Mouse (Mus musculus) hindbrain, embryonic 12.5 days (tissue): ENCODE data around the gene Odf3. TPM values are rescaled to one million over a fixed set of nuclear protein-coding genes. Genes with fewer than 3 reads are reported as not detected.

Experiments used
- ATAC-seq: fragments of 200-750 bp; cut with Nextera tagmentation; 2 replicates; pipeline ENCODE4 v1.8.0; 2017; ENCODE audit warnings: moderate TSS enrichment; ENCODE audit not compliant: low FRiP score
- H3K27ac ChIP-seq: fragments of 300-500 bp; sonication (generic); 2 replicates; pipeline ENCODE4 v1.5.1; 2016; ENCODE audit warnings: mild to moderate bottlenecking
- H3K27me3 ChIP-seq: fragments of 300-500 bp; sonication (generic); 2 replicates; pipeline ENCODE4 v1.6.1; 2016; ENCODE audit warnings: mild to moderate bottlenecking
- H3K36me3 ChIP-seq: fragments of 300-500 bp; sonication (generic); 2 replicates; pipeline ENCODE4 v1.6.1; 2016; ENCODE audit warnings: mild to moderate bottlenecking
- H3K4me1 ChIP-seq: fragments of 300-500 bp; sonication (generic); 2 replicates; pipeline ENCODE4 v1.6.1; 2016
- H3K4me2 ChIP-seq: fragments of 300-500 bp; sonication (generic); replicated peaks from 2 replicates; pipeline ENCODE4 v1.6.1; 2016; ENCODE audit warnings: mild to moderate bottlenecking
- H3K4me3 ChIP-seq: fragments of 300-500 bp; sonication (generic); 2 replicates; pipeline ENCODE4 v1.5.1; 2016; ENCODE audit warnings: mild to moderate bottlenecking
- H3K9ac ChIP-seq: fragments of 300-500 bp; sonication (generic); 2 replicates; pipeline ENCODE4 v1.6.1; 2016; ENCODE audit warnings: mild to moderate bottlenecking, moderate library complexity
- H3K9me3 ChIP-seq: fragments of 300-500 bp; sonication (generic); replicated peaks from 2 replicates; pipeline ENCODE4 v1.6.1; 2016; ENCODE audit warnings: mild to moderate bottlenecking
- WGBS: fragments of 180-500 bp; shearing (Covaris S2); methylation state at CpG from one replicate; pipeline ENCODE4 v1.1.7; 2016; 5-methylcytosine and 5-hydroxymethylcytosine counted together
- polyA plus RNA-seq: library from polyadenylated mRNA; unstranded; fragments of >200 nt; fragmentation: Nextera tagmentation; extraction: Ambion mirVana; gene quantifications from 2 replicates; pipeline ENCODE4 v1.2.1, GENCODE M21; 2016

Odf3 gene
- polyA plus RNA-seq, 1 experiment from 2014 or later, result not detected

DNA sequence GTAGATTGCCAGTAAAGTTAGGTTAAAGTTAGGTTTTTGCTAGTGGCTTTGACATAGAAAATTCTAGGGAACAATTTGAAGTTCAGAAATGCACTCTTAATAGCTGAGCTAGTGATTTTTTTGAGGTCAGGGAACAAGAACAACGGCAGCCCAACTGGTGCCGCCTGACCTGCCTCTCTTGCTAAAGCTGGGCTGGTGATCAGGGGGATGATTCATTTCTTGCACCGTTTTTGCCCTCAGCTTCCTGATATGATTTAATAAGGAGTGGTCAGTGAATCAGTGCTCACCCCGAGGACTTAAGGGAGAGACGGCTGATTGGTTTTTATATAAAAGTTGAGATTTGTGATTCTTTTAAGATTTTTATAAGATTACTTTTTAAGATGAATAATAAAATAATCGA, 16.2 kb upstream of the Odf3 start:
- WGBS, result 76% methylated on average over 6 of the region's 6 CpGs
- no peaks in the 10 kb centered on the region; the same call in 1 of the 2 replicates for H3K27me3 ChIP-seq
- no peaks in the 10 kb centered on the region for H3K36me3 ChIP-seq
- no peak overlapping the region for H3K4me3 ChIP-seq
- H3K9ac ChIP-seq, result no peak overlapping the region
- no peak for ATAC-seq
- H3K9me3 ChIP-seq, result no peaks in the 10 kb centered on the region
- H3K27ac ChIP-seq, result no peak overlapping the region
- no peaks in the 10 kb centered on the region for H3K4me1 ChIP-seq
- H3K4me2 ChIP-seq, result no peak overlapping the region

DNA sequence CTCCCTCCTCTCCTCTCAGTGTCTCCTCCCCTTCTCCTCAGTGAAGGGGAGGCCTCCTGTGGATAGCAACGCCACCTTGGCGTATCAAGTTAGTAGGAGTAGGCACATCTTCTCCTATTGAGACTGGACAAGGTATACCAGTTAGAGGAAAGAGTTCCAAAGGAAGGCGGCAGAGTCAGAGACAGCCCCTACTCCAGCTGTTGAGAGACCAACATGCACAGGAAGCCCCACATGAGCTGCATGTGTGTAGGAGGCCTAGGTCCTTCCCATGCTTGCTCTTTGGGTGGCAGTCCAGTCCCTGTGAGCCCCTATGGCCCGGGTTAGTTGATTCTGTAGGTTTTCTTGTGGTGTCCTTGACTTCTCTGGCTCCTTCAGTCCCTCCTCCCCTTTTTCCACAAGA, 14.3 kb upstream of the Odf3 start:
- ATAC-seq, result no peak
- Histone ChIP-seq H3K9ac (no peak overlapping the region), H3K27me3 (no peaks in the 10 kb centered on the region; the same call in 1 of the 2 replicates), H3K9me3 (no peaks in the 10 kb centered on the region), H3K4me2 (no peak overlapping the region), H3K27ac (no peak overlapping the region), H3K4me1 (no peaks in the 10 kb centered on the region), H3K4me3 (no peak overlapping the region), H3K36me3 (no peaks in the 10 kb centered on the region)
- WGBS, result 84% methylated on average over 4 of the region's 4 CpGs

DNA sequence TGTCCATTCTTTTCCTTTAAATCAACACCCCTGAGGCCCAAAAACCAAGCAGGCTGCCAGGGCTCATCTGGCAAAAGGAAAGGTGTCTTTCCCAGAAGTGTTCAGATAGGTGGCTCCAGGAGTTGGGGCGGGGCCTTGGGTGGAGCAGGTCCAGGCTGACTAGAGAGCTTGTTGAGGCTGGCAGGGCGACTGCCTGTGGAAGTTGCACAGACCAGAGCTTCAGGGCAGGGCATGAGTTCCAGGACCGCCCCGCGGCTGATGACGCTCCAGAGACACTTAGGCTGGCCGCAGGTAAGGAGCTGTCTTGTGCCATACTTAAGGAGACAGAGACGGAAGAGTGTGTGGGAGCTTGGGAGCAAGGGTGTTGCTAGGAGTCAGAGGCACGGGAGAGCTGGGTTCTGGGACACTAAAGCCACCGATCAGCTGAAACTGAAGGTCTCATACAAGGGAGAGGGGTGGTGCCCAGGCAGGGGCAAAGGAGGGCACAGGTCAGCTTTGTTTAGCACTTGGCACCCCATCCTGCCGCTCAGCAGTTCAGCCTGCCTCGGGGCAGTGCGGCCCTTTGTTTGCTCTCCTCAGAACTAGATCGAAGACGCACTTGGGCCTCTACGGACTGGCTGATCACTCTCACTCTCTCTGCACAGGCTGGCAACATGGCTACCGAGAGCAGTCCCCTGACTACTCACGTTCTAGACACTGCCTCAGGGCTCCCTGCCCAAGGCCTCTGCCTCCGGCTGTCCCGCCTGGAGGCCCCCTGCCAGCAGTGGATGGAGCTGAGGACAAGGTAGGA, 12.4 kb upstream of the Odf3 start, which contains the start of gene Urah:
TSS of gene Urah (plus strand) at position 51 of the 790 bp plus-strand sequence.
- Histone ChIP-seq H3K9me3 (no peaks in the 10 kb centered on the region), H3K27me3 (no peaks in the 10 kb centered on the region; the same call in 1 of the 2 replicates), H3K4me2 (no peak within 1 kb of the TSS), H3K27ac (no peak within 1 kb of the TSS), H3K4me3 (no peak within 1 kb of the TSS), H3K36me3 (no peaks in the 10 kb centered on the region), H3K9ac (no peak within 1 kb of the TSS), H3K4me1 (no peaks in the 10 kb centered on the region)
- 49% methylated on average over 20 of the region's 20 CpGs for WGBS
- no peak for ATAC-seq

DNA sequence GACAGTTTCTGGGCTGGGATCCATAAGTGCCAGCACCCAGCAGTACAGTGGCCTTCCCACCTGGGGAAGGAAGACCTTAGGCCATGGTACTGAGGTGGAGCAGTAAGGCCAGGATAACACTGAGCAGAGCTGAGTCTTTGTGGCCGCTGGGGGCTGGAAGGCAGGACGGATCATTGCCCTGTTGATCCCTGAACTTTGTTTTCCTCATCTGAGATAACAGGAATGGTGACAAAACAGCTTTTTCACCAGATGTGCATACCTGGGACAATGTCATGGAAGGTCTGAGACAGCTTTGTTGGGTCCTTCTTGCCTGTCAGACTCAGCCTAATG, 11.9 kb upstream of the Odf3 start:
- Histone ChIP-seq H3K9me3 (no peaks in the 10 kb centered on the region), H3K4me3 (no peak overlapping the region), H3K4me1 (no peaks in the 10 kb centered on the region), H3K27ac (no peak overlapping the region), H3K36me3 (no peaks in the 10 kb centered on the region), H3K9ac (no peak overlapping the region), H3K4me2 (no peak overlapping the region), H3K27me3 (no peaks in the 10 kb centered on the region; the same call in 1 of the 2 replicates)
- no peak for ATAC-seq
- WGBS, result 81% methylated on average over 2 of the region's 2 CpGs

DNA sequence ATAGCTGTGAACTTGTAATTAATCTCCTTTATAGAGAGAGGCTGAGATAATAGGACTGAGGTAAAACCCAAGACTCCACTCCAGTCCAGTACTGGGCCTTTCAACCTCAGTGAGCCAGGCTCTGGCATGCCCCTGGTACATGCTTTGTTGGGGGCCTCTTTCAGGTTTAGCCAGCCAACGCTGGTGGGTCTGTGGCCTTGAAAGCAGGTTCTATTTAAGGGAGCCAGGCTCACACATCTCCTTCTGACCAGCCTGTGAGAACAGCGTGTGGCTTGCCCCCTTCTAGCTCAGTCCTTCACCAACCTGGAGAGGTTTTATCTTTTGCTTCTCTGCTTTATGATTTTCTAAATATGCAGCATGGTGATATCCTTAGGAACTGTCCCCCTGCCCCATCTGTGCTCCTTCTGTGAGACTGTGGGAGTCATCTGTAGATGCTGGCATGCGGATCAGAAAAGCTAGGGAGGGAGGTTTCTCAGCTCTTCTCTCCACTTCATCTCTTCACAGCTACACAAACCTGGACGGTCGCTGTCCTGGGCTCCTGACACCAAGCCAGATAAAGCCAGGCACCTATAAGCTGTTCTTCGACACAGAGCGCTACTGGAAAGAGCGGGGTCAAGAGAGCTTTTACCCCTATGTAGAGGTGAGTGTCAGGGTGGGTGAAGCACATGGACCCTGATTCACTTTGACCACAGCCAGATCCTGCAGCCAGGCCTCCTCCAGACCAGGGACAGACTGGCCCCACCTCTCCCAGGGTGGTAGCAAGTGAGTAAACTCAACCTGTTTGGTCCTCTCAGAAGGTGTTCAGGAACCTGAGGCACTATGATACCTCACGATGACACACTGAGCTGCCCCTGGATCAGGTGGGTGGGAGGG, 11.1 kb upstream of the Odf3 start:
- Histone ChIP-seq H3K9ac (no peak overlapping the region), H3K36me3 (no peaks in the 10 kb centered on the region)

DNA sequence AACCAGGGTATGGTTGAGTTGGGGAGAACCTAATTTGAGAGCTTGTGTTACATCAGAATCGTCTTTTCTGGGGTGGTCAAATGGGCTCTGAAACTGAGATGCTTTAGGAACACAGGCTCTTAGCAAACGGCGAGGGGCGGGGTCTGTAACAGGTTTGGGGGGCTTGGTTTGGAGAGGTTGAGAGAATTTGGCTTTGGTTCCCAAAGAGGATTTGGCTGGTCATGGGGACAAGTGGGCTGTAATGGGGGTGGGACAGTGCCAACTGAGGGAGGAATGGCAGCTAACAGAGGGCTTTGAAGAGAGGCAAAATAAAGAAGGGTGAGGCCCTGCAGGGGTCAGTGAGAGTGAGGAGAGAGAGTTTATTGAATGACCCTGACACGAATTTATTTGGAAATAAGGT, 8.0 kb upstream of the Odf3 start:
- Histone ChIP-seq H3K27me3 (peaks cover 9% of the 10 kb centered on the region), H3K4me1 (no peaks in the 10 kb centered on the region), H3K9ac (no peak overlapping the region), H3K9me3 (no peaks in the 10 kb centered on the region), H3K4me3 (no peak overlapping the region), H3K4me2 (no peak overlapping the region), H3K36me3 (no peaks in the 10 kb centered on the region), H3K27ac (no peak overlapping the region)
- WGBS, result 65% methylated on average over 5 of the region's 5 CpGs
- no peak for ATAC-seq

More for the DNA sequence above, 11.1 kb upstream of the Odf3 start:
- H3K4me1 ChIP-seq, result no peaks in the 10 kb centered on the region
- no peaks in the 10 kb centered on the region for H3K9me3 ChIP-seq
- H3K4me2 ChIP-seq, result no peak overlapping the region
- no peak for ATAC-seq
- no peak overlapping the region for H3K27ac ChIP-seq
- H3K27me3 ChIP-seq, result peaks cover 4% of the 10 kb centered on the region
- no peak overlapping the region for H3K4me3 ChIP-seq
- WGBS, result 87% methylated on average over 9 of the region's 9 CpGs

- no peak overlapping the region for H3K27ac ChIP-seq
These were observed 6.6 kb upstream of the Odf3 start for GRCm38 (mm10) chr7:140840750-140841735.

DNA sequence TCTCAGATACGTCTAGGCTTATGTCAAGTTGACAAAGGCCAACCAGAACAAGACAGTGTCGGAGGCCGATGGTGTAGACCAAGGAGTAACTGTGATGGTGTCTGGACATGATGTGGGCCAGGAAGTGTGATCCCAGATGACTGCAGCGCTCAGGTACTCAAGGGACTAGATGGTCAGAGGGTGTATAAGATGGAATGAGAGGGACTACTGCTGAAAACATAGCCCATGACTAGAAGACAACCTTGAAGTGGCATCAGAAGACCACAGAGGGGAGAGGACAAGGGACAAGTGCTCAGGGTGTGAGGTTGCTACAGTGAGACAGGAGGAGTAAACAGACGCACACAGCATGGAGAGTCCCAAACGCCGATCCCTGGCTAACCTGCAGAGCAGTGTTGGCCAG, 3.8 kb upstream of the Odf3 start:
- H3K27ac ChIP-seq, result no peak overlapping the region
- ATAC-seq, result no peak
- no peaks in the 10 kb centered on the region for H3K36me3 ChIP-seq
- no peak overlapping the region for H3K4me2 ChIP-seq
- 78% methylated on average over 7 of the region's 7 CpGs for WGBS
- H3K9me3 ChIP-seq, result no peaks in the 10 kb centered on the region
- H3K27me3 ChIP-seq, result peaks cover 19% of the 10 kb centered on the region
- no peak overlapping the region for H3K4me3 ChIP-seq
- H3K9ac ChIP-seq, result no peak overlapping the region
- no peaks in the 10 kb centered on the region for H3K4me1 ChIP-seq

More at GRCm38 (mm10) chr7:140840750-140841735, 6.6 kb upstream of the Odf3 start:
- ATAC-seq, result no peak
- no peaks in the 10 kb centered on the region for H3K9me3 ChIP-seq
- no peaks in the 10 kb centered on the region for H3K4me1 ChIP-seq
- H3K36me3 ChIP-seq, result no peaks in the 10 kb centered on the region
- no peak overlapping the region for H3K9ac ChIP-seq
- peaks cover 15% of the 10 kb centered on the region for H3K27me3 ChIP-seq
- 48% methylated on average over 18 of the region's 19 CpGs for WGBS
- H3K4me2 ChIP-seq, result no peak overlapping the region
- no peak overlapping the region for H3K4me3 ChIP-seq

DNA sequence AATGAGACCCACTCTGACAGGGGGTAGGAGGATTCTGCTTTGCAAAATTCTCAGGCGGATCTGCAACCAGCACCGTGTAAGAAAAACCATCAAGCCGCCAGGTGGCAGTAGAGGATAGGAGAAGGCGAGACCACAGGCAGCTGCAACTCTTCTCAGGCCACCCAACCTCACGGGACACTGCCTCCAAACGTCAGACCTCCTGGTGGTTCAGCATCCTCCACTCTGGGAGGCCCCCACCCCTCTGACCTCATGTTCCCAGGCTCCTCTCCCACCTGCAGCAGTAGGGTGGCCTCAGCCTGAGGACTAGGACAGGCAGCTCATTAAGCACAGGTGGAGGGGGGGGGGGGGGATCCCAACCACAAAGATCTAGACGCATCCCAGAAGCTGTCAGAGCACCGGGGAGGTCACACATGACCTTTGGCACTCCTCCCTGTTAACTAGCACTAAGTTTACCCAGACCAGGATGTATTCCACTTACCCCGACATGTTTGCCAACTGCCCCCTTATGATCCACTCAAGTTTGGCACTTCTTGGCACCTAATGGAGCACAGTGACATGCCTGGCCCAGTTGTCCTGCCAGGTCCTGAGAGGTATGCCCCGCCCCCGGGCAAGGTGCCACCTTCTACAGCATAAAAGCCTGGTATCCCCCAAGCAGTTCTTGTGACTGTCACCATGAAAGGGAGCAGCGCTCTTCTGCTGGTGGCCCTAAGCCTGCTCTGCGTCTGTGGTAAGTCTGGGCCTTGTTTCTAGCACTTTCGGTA, 2.5 kb upstream of the Odf3 start, which contains the start of gene Scgb1c1:
TSS of gene Scgb1c1 (plus strand) at position 643 of the 761 bp plus-strand sequence.
- Histone ChIP-seq H3K27ac (no peak within 1 kb of the TSS), H3K27me3 (peaks cover 19% of the 10 kb centered on the region), H3K9me3 (no peaks in the 10 kb centered on the region), H3K4me3 (no peak within 1 kb of the TSS), H3K4me1 (no peaks in the 10 kb centered on the region), H3K4me2 (no peak within 1 kb of the TSS), H3K36me3 (no peaks in the 10 kb centered on the region), H3K9ac (no peak within 1 kb of the TSS)
- peak; percentile 74 for ATAC-seq
- 28% methylated on average over 14 of the region's 14 CpGs for WGBS

- 63% methylated on average over 4 of the region's 4 CpGs for WGBS
- Histone ChIP-seq H3K4me1 (no peaks in the 10 kb centered on the region), H3K27me3 (peaks cover 19% of the 10 kb centered on the region), H3K4me3 (no peak overlapping the region), H3K4me2 (no peak overlapping the region), H3K36me3 (no peaks in the 10 kb centered on the region), H3K9ac (no peak overlapping the region), H3K27ac (no peak overlapping the region), H3K9me3 (no peaks in the 10 kb centered on the region)
- ATAC-seq, result no peak
These were observed 1.9 kb upstream of the Odf3 start for GRCm38 (mm10) chr7:140845683-140846082.

DNA sequence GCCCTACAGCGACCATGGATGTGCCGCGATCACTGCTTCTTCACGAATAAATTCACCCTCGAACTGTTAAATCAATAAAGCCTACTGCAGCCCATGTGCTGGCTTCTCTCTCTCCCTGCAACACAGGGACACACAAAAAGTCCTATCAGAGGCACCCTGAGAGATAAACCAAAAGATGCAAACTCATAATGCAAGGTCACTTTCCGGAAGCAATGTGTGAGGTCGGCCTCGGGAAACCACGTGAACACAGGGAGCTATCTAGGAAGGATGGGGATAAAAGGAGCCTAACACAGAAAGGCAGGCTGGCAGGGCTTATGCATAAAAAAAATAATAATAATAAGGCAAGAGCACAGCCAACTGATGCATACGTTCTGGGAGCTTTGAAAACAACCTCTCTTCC, 929 bp upstream of the Odf3 start:
- Histone ChIP-seq H3K9ac (no peak overlapping the region), H3K4me1 (no peaks in the 10 kb centered on the region), H3K27ac (no peak overlapping the region), H3K27me3 (peaks cover 12% of the 10 kb centered on the region), H3K36me3 (peaks cover 4% of the 10 kb centered on the region), H3K9me3 (no peaks in the 10 kb centered on the region), H3K4me2 (no peak overlapping the region), H3K4me3 (no peak overlapping the region)
- 89% methylated on average over 10 of the region's 10 CpGs for WGBS
- ATAC-seq, result no peak
